Mouse (Mus musculus): Measurements from ENCODE around the gene Fancc. TPM values are rescaled to one million over a fixed set of nuclear protein-coding genes. Genes with fewer than 3 reads are reported as not detected.

The Fancc gene
- total and polyA plus RNA-seq, 2 experiments from 2014 or later: 8.0 to 12.2 TPM

DNA sequence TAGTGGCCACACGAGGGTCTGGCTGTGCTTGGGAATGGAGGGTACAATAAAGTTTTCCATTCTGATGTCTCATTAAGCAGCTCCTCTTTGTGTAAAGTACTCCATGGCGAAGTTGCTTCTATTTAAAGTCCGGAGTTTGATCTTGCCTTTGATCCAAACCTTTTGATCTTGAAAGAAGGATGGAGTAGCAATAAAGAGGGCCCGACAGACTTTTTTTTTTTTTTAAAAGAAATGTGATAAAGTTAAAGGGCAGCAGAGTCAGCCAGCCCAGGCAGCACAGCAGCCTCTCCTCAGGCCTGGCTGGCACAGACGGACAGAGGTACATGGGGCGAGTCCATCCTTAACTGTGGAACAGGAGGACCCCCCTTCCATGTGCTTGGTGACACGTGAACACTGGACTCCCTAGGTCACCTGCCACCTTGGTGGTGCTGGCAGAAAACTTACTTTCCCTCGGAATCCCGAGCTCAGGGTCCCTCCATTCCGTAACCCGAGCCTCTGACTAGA lies 257.7 kb downstream of the Fancc start:
- peak; percentile 44 for ATAC-seq
- no peak for TF ChIP-seq CTCF (IDR thresholded peaks at IDR 0.05; ENCODE audit: low read depth)
- no peaks in the 10 kb centered on the region for H3K36me3 ChIP-seq (ENCODE audit: insufficient read depth)
- H3K27ac ChIP-seq (ENCODE audit: low read depth, low read length): peak overlapping the region; percentile 70
- H3K4me1 ChIP-seq (ENCODE audit: insufficient read depth): no peaks in the 10 kb centered on the region
- WGBS: 4% methylated on average over 11 of the region's 11 CpGs
- peak overlapping the region; percentile 91 for H3K4me2 ChIP-seq (ENCODE audit: low read depth)
- H3K4me3 ChIP-seq (ENCODE audit: low read depth, low read length): peak overlapping the region; percentile 67
- peak overlapping the region; percentile 76 for H3K9ac ChIP-seq
- DNase-seq: peak; percentile 25
- H3K9me3 ChIP-seq (ENCODE audit: low read length): no peaks in the 10 kb centered on the region
- no peaks in the 10 kb centered on the region for H3K27me3 ChIP-seq (ENCODE audit: insufficient read depth, low read length)

GRCm38 (mm10) chr13:63238045-63238444 lies 259.0 kb downstream of the Fancc start:
- no peak for TF ChIP-seq CTCF (IDR thresholded peaks at IDR 0.05; ENCODE audit: low read depth)
- H3K4me3 ChIP-seq (ENCODE audit: low read depth, low read length): no peak overlapping the region
- no peak overlapping the region for H3K4me2 ChIP-seq (ENCODE audit: low read depth)
- no peak overlapping the region for H3K27ac ChIP-seq (ENCODE audit: low read depth, low read length)
- H3K36me3 ChIP-seq (ENCODE audit: insufficient read depth): no peaks in the 10 kb centered on the region
- no peaks in the 10 kb centered on the region for H3K27me3 ChIP-seq (ENCODE audit: insufficient read depth, low read length)
- ATAC-seq (no peak), DNase-seq (no peak)
- no peaks in the 10 kb centered on the region for H3K4me1 ChIP-seq (ENCODE audit: insufficient read depth)
- no peak overlapping the region for H3K9ac ChIP-seq
- H3K9me3 ChIP-seq (ENCODE audit: low read length): no peaks in the 10 kb centered on the region
- 91% methylated on average over 7 of the region's 7 CpGs for WGBS

- 59% methylated on average over 5 of the region's 5 CpGs for WGBS
- Histone ChIP-seq H3K4me3 (ENCODE audit: low read depth, low read length) (no peak overlapping the region), H3K4me2 (ENCODE audit: low read depth) (no peak overlapping the region), H3K27ac (ENCODE audit: low read depth, low read length) (no peak overlapping the region), H3K27me3 (ENCODE audit: insufficient read depth, low read length) (no peaks in the 10 kb centered on the region), H3K4me1 (ENCODE audit: insufficient read depth) (no peaks in the 10 kb centered on the region), H3K9ac (no peak overlapping the region), H3K9me3 (ENCODE audit: low read length) (no peaks in the 10 kb centered on the region), H3K36me3 (ENCODE audit: insufficient read depth) (no peaks in the 10 kb centered on the region)
- ATAC-seq (no peak), DNase-seq (no peak)
- TF ChIP-seq CTCF (IDR thresholded peaks at IDR 0.05; ENCODE audit: low read depth): no peak
Measured at GRCm38 (mm10) chr13:63236159-63236893, 260.8 kb downstream of the Fancc start.

GRCm38 (mm10) chr13:63235551-63235950 lies 261.5 kb downstream of the Fancc start:
- H3K4me3 ChIP-seq (ENCODE audit: low read depth, low read length): no peak overlapping the region
- no peaks in the 10 kb centered on the region for H3K9me3 ChIP-seq (ENCODE audit: low read length)
- 92% methylated on average over 3 of the region's 3 CpGs for WGBS
- H3K27ac ChIP-seq (ENCODE audit: low read depth, low read length): no peak overlapping the region
- ATAC-seq: no peak
- no peaks in the 10 kb centered on the region for H3K27me3 ChIP-seq (ENCODE audit: insufficient read depth, low read length)
- H3K9ac ChIP-seq: no peak overlapping the region
- H3K4me2 ChIP-seq (ENCODE audit: low read depth): no peak overlapping the region
- H3K4me1 ChIP-seq (ENCODE audit: insufficient read depth): no peaks in the 10 kb centered on the region
- no peak for DNase-seq
- no peak for TF ChIP-seq CTCF (IDR thresholded peaks at IDR 0.05; ENCODE audit: low read depth)
- H3K36me3 ChIP-seq (ENCODE audit: insufficient read depth): no peaks in the 10 kb centered on the region

MicroRNAs within 50 kb of the gene (microRNA counts, 519-probe panel; counts per million panel counts)
- 4,337 counts per million, percentile 52 among the panel's probes with 10 or more counts for microRNA mmu-miR-23b
- microRNA mmu-miR-24: 3,791 counts per million, percentile 40 among the panel's probes with 10 or more counts
- 1,995 counts per million, percentile 16 among the panel's probes with 10 or more counts for microRNA mmu-miR-27b

Small RNA genes within 50 kb of the gene (microRNA-seq; reads per million reads assigned to microRNA genes)
- gene Mir23b (7,492 to 10,216 reads per million in 2 experiments), gene Mir24-1 (0 reads per million in 2 experiments), gene Mir27b (778 to 1,148 reads per million in 2 experiments), gene Mir3074-1 (0 reads per million in 2 experiments)

Other genes with a start within 250 kb of the Fancc start
- gene Ptch1, start 76.3 kb upstream of the Fancc start, total RNA-seq (2014; rRNA removed): 11.7 and 26.5 TPM in 2 replicates
- 2.7 and 4.8 TPM in 2 replicates for gene Ptch1, start 76.3 kb upstream of the Fancc start, polyA plus RNA-seq (2015; fragmentation: Nextera tagmentation; extraction: Ambion mirVana)